Mouse (Mus musculus): ENCODE results near the gene Gm20388. TPM values are rescaled to one million over a fixed set of nuclear protein-coding genes. Genes with fewer than 3 reads are reported as not detected.
"Not testable (repeated sequence)": the region's sequence is repeated elsewhere in the genome, so short reads cannot be mapped to it uniquely, and the experiment has no call there.

Gm20388 gene
- total RNA-seq, 1 experiment from 2014 or later = 35.7 TPM

- ATAC-seq (replicated peaks; ENCODE audit: low read depth, poor library complexity, severe bottlenecking) = peak; percentile 75
Observed at GRCm38 (mm10) chr8:121125311-121125876, 1214.8 kb downstream of the Gm20388 start.

DNA sequence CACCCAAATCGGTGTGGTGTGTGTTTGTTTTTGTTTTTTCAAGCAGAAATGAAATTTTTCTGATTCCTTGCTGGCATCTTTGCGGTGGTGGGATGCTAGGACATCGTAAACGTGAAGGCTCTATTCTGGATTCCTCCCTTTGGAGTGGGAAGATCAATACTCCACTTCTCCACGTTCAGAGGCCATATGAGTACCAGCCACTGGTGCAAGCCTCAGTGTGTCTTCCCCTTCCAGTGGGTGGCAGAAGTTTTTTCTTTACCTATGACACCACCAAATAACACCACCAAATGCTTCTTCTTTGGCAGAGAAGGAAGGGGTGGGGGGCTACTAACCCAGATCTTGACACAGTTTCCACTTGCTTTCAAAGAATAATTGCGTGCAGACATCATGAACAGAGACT lies 1215.5 kb downstream of the Gm20388 start:
- ATAC-seq (replicated peaks; ENCODE audit: low read depth, poor library complexity, severe bottlenecking) = no peak

GRCm38 (mm10) chr8:121126694-121127093 lies 1216.1 kb downstream of the Gm20388 start:
- ATAC-seq (replicated peaks; ENCODE audit: low read depth, poor library complexity, severe bottlenecking) = no peak

- no peak for ATAC-seq (replicated peaks; ENCODE audit: low read depth, poor library complexity, severe bottlenecking)
Observed at GRCm38 (mm10) chr8:121127291-121127701, 1216.7 kb downstream of the Gm20388 start.

DNA sequence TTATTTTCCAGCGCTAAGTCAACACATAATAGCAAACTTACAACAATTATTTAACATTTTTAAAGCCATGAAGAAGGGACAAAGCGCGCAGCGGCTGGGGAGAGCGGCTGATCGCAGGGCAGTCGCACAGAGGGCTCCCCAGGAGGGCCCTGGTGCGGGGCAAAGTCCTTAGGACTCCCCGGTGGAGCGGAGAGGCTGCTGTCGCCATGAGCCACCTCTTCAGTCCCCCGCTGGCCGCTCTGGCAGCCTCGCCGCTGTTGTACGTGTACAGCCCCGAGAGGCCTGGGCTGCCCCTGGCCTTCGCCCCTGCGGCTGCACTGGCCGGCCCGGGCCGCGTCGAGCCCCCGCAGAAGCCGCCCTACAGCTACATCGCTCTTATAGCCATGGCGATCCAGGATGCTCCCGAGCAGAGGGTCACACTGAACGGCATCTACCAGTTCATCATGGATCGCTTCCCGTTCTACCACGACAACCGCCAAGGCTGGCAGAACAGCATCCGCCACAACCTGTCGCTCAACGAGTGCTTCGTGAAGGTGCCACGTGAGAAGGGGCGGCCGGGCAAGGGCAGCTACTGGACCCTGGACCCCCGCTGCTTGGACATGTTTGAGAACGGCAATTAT lies 1217.2 kb downstream of the Gm20388 start, which contains the start of gene Foxl1:
TSS of gene Foxl1 (plus strand) at position 185 of the 620 bp plus-strand sequence.
- ATAC-seq (replicated peaks; ENCODE audit: low read depth, poor library complexity, severe bottlenecking) = no peak

DNA sequence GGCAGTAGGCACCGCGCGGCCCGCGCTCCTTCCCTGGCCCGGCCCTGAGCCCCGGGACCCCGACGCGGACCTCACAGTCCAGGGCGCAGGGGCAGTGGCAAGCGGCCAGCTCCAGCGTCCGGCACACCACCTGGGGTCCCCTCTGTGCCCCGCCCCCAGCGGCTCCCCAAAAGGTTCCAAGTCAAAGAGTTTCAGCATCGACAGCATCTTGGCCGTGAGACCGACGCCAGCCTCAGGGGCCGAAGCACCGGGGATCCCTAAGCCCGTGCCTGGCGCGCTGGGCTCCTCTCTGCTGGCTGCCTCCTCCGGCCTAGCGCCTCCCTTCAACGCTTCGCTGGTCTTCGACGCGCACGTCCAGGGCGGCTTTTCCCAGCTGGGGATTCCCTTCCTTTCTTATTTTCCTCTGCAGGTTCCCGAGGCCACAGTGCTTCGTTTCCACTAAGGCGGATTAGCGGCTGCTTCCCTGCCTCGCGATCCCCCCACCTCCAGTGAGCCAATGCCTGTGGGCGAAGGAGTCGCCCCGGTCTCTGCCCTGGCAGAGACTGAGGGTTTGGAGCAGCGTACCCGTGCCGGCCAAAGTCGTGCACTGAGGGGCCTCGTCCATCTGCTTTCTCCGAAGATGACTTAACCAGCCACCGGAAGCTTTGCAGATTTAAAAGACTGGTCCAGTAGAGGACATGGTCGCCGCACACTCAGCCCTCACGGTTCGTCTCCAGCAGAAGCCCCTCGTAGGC lies 1218.1 kb downstream of the Gm20388 start:
- ATAC-seq (replicated peaks; ENCODE audit: low read depth, poor library complexity, severe bottlenecking) = no peak

- no peak for ATAC-seq (replicated peaks; ENCODE audit: low read depth, poor library complexity, severe bottlenecking)
Observed at GRCm38 (mm10) chr8:121129265-121129940, 1218.8 kb downstream of the Gm20388 start.

- peak; percentile 31; the same call in 1 of the 2 replicates for ATAC-seq (replicated peaks; ENCODE audit: low read depth, poor library complexity, severe bottlenecking)
Observed at GRCm38 (mm10) chr8:121130522-121130921, 1219.9 kb downstream of the Gm20388 start.

- no peak for ATAC-seq (replicated peaks; ENCODE audit: low read depth, poor library complexity, severe bottlenecking)
Observed at GRCm38 (mm10) chr8:121132961-121133513, 1222.4 kb downstream of the Gm20388 start.

DNA sequence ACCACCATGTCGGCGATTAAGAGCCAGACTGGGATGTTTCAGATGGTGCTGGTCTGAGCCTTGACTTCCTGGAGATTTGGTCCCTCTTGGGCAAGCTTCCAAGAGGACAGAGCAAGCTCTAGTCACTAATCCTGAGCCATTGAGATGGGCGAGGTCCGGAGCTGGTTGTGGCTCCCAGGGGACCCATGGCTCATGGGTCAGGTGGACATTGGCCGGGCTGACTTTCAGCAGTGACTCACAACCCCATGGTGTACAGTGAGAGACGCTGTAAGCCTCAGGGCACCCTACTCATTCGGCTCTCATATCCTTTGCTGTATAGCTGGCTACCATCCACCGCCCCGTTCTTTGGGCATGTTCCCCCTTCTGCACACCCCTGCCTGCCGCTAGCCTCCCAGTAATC lies 1223.5 kb downstream of the Gm20388 start:
- no peak for ATAC-seq (replicated peaks; ENCODE audit: low read depth, poor library complexity, severe bottlenecking)

- no peak for ATAC-seq (replicated peaks; ENCODE audit: low read depth, poor library complexity, severe bottlenecking)
Observed at GRCm38 (mm10) chr8:121134512-121134911, 1223.9 kb downstream of the Gm20388 start.

DNA sequence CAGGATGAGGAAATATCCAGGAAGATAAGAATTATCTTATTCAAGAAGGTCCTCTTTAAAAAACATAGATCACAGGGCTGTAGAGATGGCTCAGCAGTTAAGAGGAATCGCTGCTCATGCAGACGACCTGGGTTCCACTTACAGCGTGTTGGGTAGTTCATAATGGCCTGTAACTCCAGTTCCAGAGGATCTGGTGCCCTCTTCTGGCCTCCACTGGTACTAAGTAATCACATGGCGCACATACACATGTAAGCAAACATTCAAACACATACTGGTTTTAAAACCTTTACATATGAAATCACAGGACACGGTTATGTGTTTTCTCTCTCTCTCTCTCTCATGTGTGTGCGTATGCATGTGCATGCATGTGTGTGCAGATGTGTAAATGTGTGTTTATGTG lies 1226.2 kb downstream of the Gm20388 start:
- no peak for ATAC-seq (replicated peaks; ENCODE audit: low read depth, poor library complexity, severe bottlenecking)

DNA sequence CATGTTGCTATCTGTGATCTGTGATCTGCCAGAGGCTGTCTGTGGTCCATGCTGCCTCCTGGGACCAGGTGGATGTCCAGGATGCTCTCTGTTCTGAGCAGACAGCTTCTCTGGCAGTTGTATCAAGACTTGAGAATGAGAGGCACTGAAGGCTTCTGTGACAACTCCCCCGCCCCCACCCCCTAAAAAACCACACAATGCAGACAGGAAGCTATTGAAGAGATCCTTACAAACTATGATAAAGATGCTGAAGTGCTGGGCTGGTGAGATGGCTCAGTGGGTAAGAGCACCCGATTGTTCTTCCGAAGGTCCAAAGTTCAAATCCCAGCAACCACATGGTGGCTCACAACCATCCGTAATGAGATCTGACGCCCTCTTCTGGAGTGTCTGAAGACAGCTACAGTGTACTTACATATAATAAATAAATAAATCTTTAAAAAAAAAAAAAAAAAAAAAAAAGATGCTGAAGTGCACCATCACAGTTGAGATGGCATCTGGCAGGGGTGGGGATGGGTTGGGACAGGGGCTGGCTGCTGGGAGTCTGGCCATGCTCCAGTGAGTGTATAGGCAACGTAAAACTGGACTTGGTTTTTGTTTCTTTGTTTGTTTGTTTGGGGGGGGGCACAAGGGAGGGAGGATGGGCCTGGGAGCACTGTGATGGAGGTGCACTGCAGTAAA lies 1235.0 kb downstream of the Gm20388 start:
- not testable (repeated sequence) for ATAC-seq (replicated peaks; ENCODE audit: low read depth, poor library complexity, severe bottlenecking)

- ATAC-seq (replicated peaks; ENCODE audit: low read depth, poor library complexity, severe bottlenecking) = no peak
Observed at GRCm38 (mm10) chr8:121148573-121149083, 1238.0 kb downstream of the Gm20388 start.

- ATAC-seq (replicated peaks; ENCODE audit: low read depth, poor library complexity, severe bottlenecking) = no peak
Observed at GRCm38 (mm10) chr8:121152394-121152793, 1241.8 kb downstream of the Gm20388 start.

DNA sequence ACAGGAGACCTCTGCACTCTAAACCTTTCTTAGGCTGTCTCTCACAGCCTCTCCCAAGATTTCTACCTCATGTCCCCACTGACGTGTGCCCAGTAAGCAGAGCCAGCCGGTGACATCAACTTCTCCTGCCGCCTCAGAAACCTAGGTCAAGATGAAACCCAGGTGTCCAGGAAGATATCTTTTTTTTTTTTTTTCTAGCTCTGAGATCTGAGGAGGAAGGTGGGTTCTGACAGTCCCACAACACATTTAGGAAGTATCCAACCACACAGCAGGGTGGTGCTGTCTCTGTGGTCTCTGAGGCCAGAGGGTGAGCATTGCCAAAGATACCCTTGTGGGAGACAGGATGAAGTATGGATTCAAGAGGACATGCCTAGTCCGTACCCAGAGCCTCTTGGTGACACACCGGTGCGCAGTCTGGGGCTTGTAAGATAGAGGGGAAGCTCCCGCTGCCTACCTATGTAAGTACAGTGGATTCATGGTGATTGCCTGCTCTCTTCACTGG lies 1246.4 kb downstream of the Gm20388 start:
- peak; percentile 50 for ATAC-seq (replicated peaks; ENCODE audit: low read depth, poor library complexity, severe bottlenecking)

DNA sequence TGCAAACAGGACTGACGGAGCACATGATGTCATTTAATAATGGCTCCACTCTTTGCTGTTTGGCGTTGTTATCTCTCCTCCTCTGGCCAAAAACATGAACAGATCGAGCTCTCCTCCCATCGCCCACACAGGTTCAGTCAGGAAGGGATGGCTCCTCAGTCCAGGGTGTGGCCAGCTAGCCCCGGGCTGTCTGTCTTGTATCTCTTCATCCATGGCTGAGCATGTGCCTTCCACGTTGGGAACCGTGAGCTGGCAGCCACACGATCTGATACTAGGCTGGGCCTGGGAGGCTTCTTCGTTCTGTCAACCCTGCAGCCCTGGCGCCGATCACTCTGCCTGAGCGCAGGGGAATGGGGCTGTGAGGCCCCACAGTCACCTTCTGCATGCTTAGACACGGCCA lies 1248.2 kb downstream of the Gm20388 start:
- no peak for ATAC-seq (replicated peaks; ENCODE audit: low read depth, poor library complexity, severe bottlenecking)

DNA sequence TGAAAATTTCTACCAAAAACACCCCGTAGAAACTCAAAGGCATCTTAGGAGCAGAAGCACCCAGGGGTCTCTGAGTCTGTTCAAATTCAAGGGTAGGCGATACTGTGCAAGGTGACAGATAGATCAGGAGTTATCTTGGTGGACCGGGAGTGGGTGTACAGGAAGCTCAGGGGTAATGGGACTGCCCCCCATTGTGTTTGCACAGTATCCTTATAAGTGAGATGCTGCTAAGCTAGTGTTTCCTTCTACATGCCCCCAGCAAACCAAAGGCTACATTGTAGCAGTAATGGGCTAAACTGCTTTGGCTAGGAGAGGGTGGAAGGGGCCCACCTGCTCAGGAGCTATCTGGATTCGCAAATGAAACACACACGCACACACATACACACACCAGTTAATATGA lies 1250.8 kb downstream of the Gm20388 start:
- no peak for ATAC-seq (replicated peaks; ENCODE audit: low read depth, poor library complexity, severe bottlenecking)

DNA sequence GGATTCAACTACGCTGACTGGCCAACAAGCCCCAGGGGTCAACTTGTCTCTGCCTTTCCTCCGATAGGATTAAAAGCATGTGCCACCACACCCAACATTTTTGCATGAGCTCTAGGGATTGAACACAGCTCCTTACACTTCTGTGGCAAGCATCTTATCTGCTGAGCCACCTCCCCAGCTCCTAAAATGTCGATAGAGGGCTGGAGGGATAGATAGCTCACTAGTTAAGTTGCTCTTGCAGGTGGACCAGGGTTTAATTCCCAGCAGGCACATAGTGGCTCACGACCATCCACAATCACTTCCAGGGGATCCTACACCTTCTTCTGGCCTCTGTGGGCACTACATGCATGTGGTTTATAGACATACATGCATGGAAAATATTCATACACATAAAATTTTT lies 1251.8 kb downstream of the Gm20388 start:
- no peak for ATAC-seq (replicated peaks; ENCODE audit: low read depth, poor library complexity, severe bottlenecking)

Data from common myeloid progenitor, adult 5-6 weeks (primary cell).